Mouse (Mus musculus) heart, adult 2 months (tissue): ENCODE measurements around the gene Gm49358.

Experiments used
- CTCF ChIP-seq: fragments of 200-600 bp; IDR thresholded peaks from 2 replicates; pipeline ENCODE4 v1.8.1; 2022; ENCODE audit warnings: antibody characterized with exemption, mild to moderate bottlenecking, moderate library complexity
- POLR2A ChIP-seq: fragments of 200-500 bp; IDR thresholded peaks from 2 replicates; pipeline ENCODE4 v1.6.1; 2011; ENCODE audit warnings: mild to moderate bottlenecking, low read depth, low read length, control low read depth; ENCODE audit not compliant: insufficient read depth

DNA sequence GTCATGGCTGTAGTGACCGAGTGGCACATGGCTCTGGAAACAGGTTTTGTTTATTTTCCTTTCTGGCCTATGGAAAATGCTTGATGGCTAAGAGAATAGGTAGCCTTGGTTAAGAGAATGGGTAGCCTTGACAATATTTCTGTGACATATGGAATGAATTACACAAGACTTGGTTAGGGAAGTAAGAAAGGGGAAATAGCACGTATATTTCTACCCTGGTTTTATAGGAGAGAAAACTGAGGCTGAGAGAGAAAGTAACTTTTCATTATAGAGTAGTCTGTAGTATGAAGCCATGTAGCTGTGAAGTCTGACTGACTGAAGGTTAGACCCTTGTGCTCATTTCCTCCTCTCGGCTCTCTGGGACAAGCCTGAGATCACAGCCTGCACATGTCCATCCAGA lies 63.2 kb downstream of the Gm49358 start:
- TF ChIP-seq CTCF: no peak
- TF ChIP-seq POLR2A: no peak
